Mouse (Mus musculus): ENCODE measurements around the gene Macf1.

Macf1 gene

GRCm38 (mm10) chr4:123397643-123398434 lies 286.3 kb downstream of the Macf1 start:
- DNase-seq, result no peak

DNA sequence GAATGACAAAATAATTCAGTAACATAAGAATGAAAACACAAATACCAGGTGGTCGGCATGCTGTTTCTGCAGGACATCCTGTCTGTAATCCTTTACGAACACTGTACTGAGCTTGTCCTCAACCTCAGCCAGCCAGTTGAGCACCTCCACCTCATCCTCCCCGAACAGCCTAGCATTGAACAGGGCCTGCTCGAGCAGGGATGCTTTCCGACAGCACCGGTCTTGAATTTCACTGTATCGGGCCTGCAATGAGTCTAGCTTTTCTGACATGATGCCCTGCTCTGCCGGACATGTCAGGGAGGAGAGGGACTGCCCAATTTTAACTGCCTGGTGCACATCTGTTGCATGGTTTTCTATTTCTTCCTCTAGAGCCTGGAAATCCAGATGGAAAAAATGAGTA lies 287.1 kb downstream of the Macf1 start:
- DNase-seq, result no peak

DNA sequence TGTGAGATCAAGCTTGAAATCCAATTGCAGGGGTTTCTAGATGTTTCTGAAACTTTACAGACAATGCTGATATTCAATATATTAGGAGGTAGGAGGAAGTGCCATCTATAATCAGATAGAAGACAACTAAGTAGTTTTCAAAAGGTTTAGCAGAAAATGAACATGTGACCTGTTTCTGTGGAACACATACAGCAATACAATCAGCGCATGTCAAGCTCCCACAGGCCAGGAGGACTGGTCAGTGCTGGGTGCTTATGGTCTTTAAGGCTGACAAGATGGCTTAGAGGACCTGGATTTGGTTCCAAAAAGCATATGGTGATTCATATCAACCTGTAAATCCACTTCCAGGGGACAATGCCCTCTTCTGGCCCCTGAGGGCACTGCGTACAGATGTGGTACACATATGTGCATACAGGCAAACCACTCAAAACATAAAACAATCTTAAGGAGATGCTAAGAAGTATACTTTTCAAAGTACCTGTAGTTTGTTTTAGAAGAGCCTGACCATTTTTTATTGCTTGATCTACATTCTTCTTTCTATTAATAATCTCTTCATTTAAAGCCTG lies 288.6 kb downstream of the Macf1 start:
- no peak for DNase-seq

GRCm38 (mm10) chr4:123394878-123395277 lies 289.3 kb downstream of the Macf1 start:
- no peak for DNase-seq

GRCm38 (mm10) chr4:123394269-123394668 lies 289.9 kb downstream of the Macf1 start:
- no peak for DNase-seq

DNA sequence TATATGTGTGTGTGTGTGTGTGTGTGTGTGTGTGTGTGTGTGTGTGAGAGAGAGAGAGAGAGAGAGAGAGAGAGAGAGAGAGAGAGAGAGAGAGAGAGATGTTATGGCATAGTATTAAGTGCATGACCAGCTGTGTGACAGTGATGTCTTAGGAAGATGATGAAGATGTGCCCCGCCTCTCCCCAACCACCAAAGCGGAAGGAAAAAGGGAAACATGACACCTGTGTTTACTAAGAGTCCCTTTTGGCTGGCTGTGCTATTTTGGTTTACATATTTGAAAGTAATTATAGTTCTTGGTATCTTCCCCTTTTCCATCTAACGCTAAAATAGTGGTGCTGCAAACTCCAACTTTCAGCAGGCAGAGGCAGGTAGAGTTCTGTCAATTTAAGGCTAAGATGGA lies 291.2 kb downstream of the Macf1 start:
- no peak for DNase-seq

- DNase-seq, result peak; percentile 42
Measured at GRCm38 (mm10) chr4:123392187-123392586, 292.0 kb downstream of the Macf1 start.

- DNase-seq, result no peak
Measured at GRCm38 (mm10) chr4:123385028-123385427, 299.1 kb downstream of the Macf1 start.

DNA sequence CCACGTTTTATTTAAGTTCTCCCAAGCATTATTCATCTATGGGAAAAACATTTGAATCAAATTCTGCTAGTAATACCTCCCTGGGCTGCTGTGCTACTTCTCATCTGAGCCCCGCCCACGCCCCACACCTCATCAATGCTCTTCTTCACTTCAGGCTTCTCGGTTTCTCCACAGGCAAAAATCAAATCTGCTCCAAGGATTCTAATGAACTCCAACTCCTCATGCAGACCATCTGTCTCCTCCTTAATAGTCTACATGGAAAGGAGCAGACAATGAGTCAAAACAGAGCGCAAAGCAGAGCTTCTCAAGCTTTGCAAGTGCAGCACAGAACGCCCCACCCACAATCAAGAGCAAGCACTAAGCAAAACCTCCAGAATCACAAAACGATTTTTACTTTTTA lies 301.0 kb downstream of the Macf1 start:
- DNase-seq, result no peak

DNA sequence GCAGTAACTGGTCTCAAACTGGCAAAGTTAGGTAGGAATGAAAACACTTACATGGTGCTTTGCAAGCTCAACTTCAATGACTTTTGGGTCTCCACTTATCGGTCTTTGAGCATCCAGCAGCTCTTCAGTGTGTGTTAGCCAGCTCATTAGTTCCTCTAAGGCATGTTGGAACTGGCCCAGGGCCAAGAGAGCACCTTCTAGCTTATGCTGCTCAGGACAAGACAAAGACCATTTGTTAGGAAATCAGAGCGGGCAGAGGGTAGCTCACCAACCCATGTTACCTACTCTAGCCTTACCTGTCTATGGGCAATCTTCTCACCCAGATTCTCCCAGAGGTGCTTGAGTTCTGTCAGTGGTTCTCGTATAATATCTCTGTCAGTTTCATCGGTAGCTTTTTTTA lies 302.1 kb downstream of the Macf1 start:
- no peak for DNase-seq

DNA sequence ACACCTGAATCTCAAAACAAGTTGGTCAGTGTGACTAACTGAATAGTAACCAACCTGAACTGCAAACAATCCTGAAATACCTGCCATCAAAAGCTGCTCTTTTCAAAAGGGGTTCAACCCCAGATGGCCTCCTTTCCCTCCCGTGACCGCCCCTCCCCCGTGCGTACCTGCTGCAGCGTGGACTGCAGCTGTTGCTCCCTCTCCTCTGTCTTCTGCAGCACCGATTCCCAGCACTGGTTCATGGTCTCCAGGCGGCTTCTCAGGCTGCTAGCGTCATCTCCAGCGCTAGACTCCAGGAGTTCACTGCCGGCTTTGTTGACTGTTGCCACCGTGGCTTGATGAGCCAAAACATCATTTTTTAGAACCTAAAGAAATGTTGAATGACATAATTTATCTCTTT lies 302.6 kb downstream of the Macf1 start:
- no peak for DNase-seq

DNA sequence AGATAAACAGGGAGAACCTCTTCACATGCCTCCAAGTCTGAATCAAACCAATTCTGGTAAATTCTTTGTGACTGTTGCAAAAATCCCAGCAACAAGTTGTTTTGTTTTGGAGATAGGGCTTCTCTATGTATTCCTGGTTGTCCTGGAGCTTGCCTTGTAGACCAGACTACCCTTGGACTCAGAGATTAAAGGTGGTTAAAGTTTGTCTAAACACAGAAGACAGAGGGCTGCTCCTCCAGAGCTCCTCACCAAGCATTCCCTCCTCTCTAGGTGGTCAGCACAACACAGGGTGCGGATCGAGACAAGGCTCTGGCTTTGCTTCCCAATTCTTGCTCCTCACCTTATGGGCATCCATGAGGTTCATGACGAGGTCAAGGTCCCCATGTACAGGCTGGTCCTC lies 308.1 kb downstream of the Macf1 start:
- DNase-seq, result no peak

GRCm38 (mm10) chr4:123374316-123375008 lies 309.7 kb downstream of the Macf1 start:
- no peak for DNase-seq

DNA sequence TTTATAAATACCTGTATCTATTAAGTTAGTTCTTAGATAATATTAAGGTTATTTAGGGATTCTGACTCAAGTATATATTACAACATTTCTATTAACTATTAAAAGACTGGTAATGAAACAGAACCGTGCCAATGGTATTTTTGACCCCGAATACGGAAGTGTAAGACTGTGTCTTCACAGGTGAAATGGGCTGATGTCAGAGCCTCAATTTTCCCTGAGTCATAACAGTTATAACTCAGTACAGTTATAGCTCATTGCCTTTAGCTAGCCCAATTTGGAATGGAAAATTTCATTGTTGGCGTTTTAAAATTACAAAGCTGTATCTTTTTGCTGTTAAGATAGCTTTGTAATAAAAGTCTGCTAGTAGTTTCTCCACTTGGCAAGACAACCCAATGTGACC lies 320.6 kb downstream of the Macf1 start:
- no peak for DNase-seq

DNA sequence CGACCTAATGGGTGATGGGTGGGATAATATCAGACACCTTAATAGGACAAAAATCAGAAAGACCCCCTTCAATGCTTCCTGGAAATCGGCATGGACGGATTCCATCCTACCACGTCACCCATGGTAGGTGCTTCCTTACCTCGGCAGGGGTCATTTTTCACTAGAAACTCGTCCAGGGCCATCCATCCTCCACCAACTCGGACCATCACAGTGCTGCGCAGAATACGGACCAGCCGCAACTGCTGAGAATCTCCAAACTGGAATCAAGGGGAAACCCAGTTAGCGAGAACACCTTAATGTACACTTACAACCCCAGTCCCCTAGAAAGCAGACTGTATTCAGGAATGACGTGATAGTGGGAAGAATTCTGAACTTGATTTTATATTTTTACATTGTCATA lies 323.4 kb downstream of the Macf1 start:
- no peak for DNase-seq

DNA sequence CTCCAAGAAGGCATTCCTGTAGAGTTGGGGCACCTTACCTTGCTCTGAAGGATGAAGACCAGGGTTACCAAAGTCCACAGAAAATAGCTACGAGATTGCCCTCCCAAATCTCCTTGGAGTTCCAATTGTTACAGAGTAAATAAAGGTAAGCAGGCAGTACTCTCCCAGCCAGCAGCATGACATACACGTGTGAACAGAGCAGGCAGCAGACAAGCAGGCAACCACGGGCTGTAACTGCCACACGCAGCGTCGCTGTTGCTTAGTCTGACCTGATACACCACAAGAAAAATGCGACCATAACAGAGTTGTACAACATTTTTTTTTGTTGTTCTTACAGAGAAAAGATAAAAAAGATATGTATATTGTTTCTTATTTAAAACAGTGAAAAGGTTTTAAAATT lies 325.5 kb downstream of the Macf1 start:
- DNase-seq, result no peak

DNA sequence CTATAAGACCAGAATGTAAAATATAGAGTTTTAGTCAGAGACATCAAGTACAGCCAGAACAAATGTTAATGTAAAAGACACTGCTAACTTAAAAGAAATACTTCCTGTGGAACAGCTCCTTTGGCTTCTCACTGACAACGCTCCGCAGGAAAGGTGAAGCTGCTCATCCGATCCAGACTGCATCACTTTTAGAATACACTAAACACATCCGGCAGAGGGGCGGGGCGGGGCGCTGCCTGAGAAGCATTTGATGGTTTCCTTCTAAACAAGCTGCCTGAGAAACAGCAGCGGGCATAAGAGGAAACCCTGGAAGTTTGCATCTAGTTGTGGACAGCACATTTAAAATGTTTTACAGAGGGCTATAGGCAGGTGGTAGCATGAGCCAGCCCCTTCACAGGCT lies 328.2 kb downstream of the Macf1 start:
- DNase-seq, result no peak

DNA sequence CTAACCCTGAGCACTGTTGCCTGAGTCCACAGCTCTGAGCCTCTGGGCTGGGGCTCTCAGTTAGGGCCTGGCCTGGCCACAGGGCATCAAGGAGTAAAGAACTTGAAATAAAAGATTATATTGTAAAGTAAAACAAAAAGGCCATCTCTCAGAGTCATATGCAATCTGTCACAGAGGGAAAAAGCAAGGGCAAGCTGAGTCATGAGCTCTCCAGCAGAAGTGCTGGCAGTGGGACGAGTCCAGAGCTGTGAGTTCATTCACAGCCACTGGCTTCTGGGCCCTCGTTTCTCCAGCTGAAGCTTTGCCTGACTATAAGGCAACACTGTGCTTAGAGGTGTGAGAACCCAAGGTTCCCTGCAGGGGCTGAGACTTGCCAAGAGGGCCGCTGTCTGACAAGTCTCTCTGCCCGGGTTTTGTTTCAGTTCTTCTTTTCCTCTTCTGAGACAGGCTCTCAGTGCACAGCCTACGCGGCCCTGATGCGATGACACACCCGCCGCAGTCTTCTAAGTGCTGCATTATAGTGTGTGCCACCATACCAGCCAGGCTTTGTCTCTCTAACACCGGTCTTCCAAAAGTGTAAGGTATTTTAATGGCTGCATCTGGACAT lies 330.8 kb downstream of the Macf1 start:
- DNase-seq, result no peak

GRCm38 (mm10) chr4:123343471-123343789 lies 340.7 kb downstream of the Macf1 start:
- DNase-seq, result no peak

DNA sequence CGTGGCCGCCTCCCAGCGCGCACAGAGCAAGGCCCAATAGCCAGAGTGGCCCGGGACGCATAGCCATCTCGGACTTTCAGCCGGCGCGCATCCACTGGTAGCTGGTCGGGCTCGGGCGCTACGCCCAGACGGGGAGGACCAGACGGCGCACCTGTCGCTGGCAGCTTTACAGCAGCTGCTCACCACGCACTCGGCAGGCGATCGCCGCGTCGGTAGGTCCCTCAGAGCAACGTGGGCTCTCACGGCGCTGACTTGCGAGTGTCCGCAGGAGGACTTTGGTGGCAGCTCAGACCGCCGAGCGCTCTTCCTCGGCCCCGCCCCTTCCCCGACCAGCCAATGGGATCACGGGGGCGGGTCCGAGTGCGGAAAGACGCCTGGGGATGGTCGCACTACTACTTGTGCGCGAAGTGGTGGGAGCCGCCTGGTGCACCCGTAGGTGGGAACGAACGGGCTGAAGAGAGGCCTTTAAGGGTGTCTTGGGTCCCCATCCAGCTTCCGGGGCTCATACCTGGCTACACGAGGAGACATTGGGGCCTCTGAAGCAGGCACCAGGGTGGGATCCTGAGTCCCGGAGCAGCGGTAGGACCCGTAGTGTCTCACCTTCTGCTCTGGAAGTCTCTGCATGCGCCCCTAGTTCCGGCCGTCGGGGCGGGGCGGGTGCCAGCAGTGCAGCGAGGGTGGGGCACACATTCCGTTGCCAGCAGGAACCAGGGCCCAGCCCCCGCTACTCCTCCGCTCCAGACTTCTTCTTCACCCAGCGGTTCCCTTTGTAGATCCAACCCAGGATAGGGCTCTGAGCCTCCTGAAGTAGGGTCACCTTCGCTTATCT lies 341.3 kb downstream of the Macf1 start, which contains the start of gene Bmp8a:
TSS of gene Bmp8a (minus strand) at position 611 of the 829 bp plus-strand sequence.
- peak; percentile 59 for DNase-seq

DNA sequence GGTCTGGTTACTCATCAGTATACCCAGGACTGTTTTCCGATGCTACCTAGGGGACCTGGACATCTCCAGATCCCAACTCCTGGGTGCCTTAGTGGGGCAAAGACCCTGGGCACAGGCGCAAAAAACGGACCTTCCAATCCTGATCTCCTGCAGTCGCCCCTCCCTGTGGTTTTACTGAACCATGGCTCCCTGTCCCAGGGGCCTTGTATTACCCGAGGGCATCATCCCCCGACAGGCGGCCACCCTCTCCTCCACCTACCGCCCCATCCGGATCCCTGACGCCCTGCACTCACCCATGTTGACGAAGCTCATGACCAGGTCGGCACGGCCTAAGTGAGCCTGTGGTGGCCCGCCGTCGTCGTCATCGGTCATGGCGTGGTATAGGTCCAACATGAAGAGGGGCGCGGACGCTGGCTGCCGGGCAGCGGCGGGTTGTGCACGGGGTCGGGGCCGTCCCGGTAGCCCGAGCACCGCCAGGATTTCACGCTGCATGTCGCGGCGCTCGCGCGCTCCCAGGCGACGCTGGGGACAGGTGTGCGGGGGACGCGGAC lies 342.0 kb downstream of the Macf1 start:
- DNase-seq, result no peak

GRCm38 (mm10) chr4:123340232-123340631 lies 343.9 kb downstream of the Macf1 start:
- DNase-seq, result no peak

DNA sequence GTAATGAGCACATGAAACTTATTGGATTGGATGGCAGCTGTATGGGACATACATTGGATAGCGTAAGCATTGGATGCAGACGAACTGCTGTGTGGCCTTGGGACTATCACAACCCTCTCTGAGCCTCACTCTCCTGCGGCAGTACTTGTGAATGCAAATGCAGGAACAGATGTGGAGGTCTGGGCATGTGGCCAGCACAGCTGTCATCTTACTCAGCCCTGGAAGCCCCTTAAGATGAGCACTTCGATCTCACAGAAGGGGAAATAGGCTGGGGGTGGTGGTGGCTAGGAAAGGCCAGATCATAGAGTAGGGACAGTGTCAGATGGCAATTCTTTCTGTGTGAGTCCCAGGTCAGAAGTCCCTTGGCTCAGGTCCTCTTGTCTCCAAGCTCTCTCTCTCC lies 346.5 kb downstream of the Macf1 start:
- DNase-seq, result no peak

All from thymus, postnatal 25 days (tissue).